Mouse (Mus musculus) lung, embryonic 16.5 days (tissue): Measurements from ENCODE around the gene Scube2. TPM values are rescaled to one million over a fixed set of nuclear protein-coding genes. Genes with fewer than 3 reads are reported as not detected.

ENCODE experiments used
- polyA plus RNA-seq: library from polyadenylated mRNA; unstranded; fragments of >200 nt; fragmentation: Nextera tagmentation; extraction: Ambion mirVana; gene quantifications from 2 replicates; pipeline ENCODE4 v1.2.1, GENCODE M21; 2015

Gene Scube2
- polyA plus RNA-seq, 1 experiment from 2014 or later, result 4.1 TPM

Other genes starting within 250 kb of the Scube2 start
- gene St5, start 162.1 kb downstream of the Scube2 start, polyA plus RNA-seq, result 72.2 and 77.5 TPM in 2 replicates
- 44.0 and 45.7 TPM in 2 replicates for gene Akip1, start 162.0 kb downstream of the Scube2 start, polyA plus RNA-seq
- gene BC051019, start 141.8 kb downstream of the Scube2 start, polyA plus RNA-seq, result 8.9 and 10.1 TPM in 2 replicates
- gene Ascl3, start 134.0 kb downstream of the Scube2 start, polyA plus RNA-seq, result 0.60 TPM in 1 of 2 replicates, not detected in the other
- gene Tmem9b, start 112.8 kb downstream of the Scube2 start, polyA plus RNA-seq, result 66.8 and 71.4 TPM in 2 replicates
- 0.34 and 0.55 TPM in 2 replicates for gene Nrip3, start 83.7 kb downstream of the Scube2 start, polyA plus RNA-seq
- 32.5 and 32.9 TPM in 2 replicates for gene Dennd5a, start 94.8 kb upstream of the Scube2 start, polyA plus RNA-seq
- 65.2 and 65.4 TPM in 2 replicates for gene Tmem41b, start 121.2 kb upstream of the Scube2 start, polyA plus RNA-seq
- 40.4 and 45.8 TPM in 2 replicates for gene Ipo7, start 152.6 kb upstream of the Scube2 start, polyA plus RNA-seq
- gene Zfp143, start 195.5 kb upstream of the Scube2 start, polyA plus RNA-seq, result 19.1 and 19.7 TPM in 2 replicates